Mouse (Mus musculus): ENCODE data around the gene Noxred1. TPM values are rescaled to one million over a fixed set of nuclear protein-coding genes. Genes with fewer than 3 reads are reported as not detected.

Noxred1 gene
- polyA plus RNA-seq, 1 experiment from 2014 or later, result 2.4 TPM

- H3K4me2 ChIP-seq (replicated peaks), result no peak overlapping the region
- no peak for DNase-seq (ENCODE audit: low spot score)
- ATAC-seq (ENCODE audit: low FRiP score), result no peak
- H3K9ac ChIP-seq, result no peak overlapping the region
- no peaks in the 10 kb centered on the region for H3K27me3 ChIP-seq (ENCODE audit: control insufficient read depth, insufficient read depth, low read length)
- H3K27ac ChIP-seq, result no peak overlapping the region
- H3K9me3 ChIP-seq (ENCODE audit: control insufficient read depth, low read length), result no peaks in the 10 kb centered on the region
- H3K36me3 ChIP-seq (replicated peaks; ENCODE audit: control insufficient read depth, insufficient read depth), result peaks cover 65% of the 10 kb centered on the region
- WGBS, result 89% methylated on average over 9 of the region's 9 CpGs
- H3K4me1 ChIP-seq (replicated peaks; ENCODE audit: control insufficient read depth, insufficient read depth, low read length), result no peaks in the 10 kb centered on the region
- no peak overlapping the region for H3K4me3 ChIP-seq (replicated peaks; ENCODE audit: low read length)
Observed at GRCm38 (mm10) chr12:87274853-87275831, 36.6 kb upstream of the Noxred1 start.

- Histone ChIP-seq H3K4me2 (replicated peaks) (peak overlapping the region; percentile 78), H3K27me3 (ENCODE audit: control insufficient read depth, insufficient read depth, low read length) (no peaks in the 10 kb centered on the region), H3K27ac (no peak overlapping the region), H3K36me3 (replicated peaks; ENCODE audit: control insufficient read depth, insufficient read depth) (peaks cover 50% of the 10 kb centered on the region), H3K4me3 (replicated peaks; ENCODE audit: low read length) (peak overlapping the region; percentile 72), H3K9me3 (ENCODE audit: control insufficient read depth, low read length) (no peaks in the 10 kb centered on the region), H3K9ac (peak overlapping the region; percentile 82), H3K4me1 (replicated peaks; ENCODE audit: control insufficient read depth, insufficient read depth, low read length) (peaks cover 23% of the 10 kb centered on the region)
- WGBS, result 38% methylated on average over 4 of the region's 4 CpGs
- no peak for DNase-seq (ENCODE audit: low spot score)
- no peak for ATAC-seq (ENCODE audit: low FRiP score)
Observed at GRCm38 (mm10) chr12:87267682-87268081, 29.1 kb upstream of the Noxred1 start.

- Histone ChIP-seq H3K4me2 (replicated peaks) (peak overlapping the region; percentile 78), H3K9ac (peak overlapping the region; percentile 82), H3K4me3 (replicated peaks; ENCODE audit: low read length) (peak overlapping the region; percentile 72), H3K27me3 (ENCODE audit: control insufficient read depth, insufficient read depth, low read length) (no peaks in the 10 kb centered on the region), H3K4me1 (replicated peaks; ENCODE audit: control insufficient read depth, insufficient read depth, low read length) (peaks cover 23% of the 10 kb centered on the region), H3K9me3 (ENCODE audit: control insufficient read depth, low read length) (no peaks in the 10 kb centered on the region), H3K27ac (peak overlapping the region; percentile 79), H3K36me3 (replicated peaks; ENCODE audit: control insufficient read depth, insufficient read depth) (peaks cover 49% of the 10 kb centered on the region)
- peak; percentile 65 for ATAC-seq (ENCODE audit: low FRiP score)
- under 1% methylated on average over 31 of the region's 31 CpGs for WGBS
- peak; percentile 42 for DNase-seq (ENCODE audit: low spot score)
Observed at GRCm38 (mm10) chr12:87266827-87267603, 28.5 kb upstream of the Noxred1 start.

GRCm38 (mm10) chr12:87266108-87266826, 27.7 kb upstream of the Noxred1 start, which contains the start of the genes Vipas39 and Ahsa1:
Gene Vipas39 (minus strand): TSS chr12:87266256.
Gene Ahsa1 (plus strand): TSS chr12:87266479.
- peaks cover 49% of the 10 kb centered on the region for H3K36me3 ChIP-seq (replicated peaks; ENCODE audit: control insufficient read depth, insufficient read depth)
- H3K4me1 ChIP-seq (replicated peaks; ENCODE audit: control insufficient read depth, insufficient read depth, low read length), result peaks cover 23% of the 10 kb centered on the region
- peak within 1 kb of the TSS; percentile 82 for H3K9ac ChIP-seq
- peak; percentile 94 for DNase-seq (ENCODE audit: low spot score)
- WGBS, result under 1% methylated on average over 31 of the region's 31 CpGs
- H3K27me3 ChIP-seq (ENCODE audit: control insufficient read depth, insufficient read depth, low read length), result no peaks in the 10 kb centered on the region
- no peaks in the 10 kb centered on the region for H3K9me3 ChIP-seq (ENCODE audit: control insufficient read depth, low read length)
- peak; percentile 98 for ATAC-seq (ENCODE audit: low FRiP score)
- peak within 1 kb of the TSS; percentile 72 for H3K4me3 ChIP-seq (replicated peaks; ENCODE audit: low read length)
- H3K4me2 ChIP-seq (replicated peaks), result peak within 1 kb of the TSS; percentile 78
- H3K27ac ChIP-seq, result peak within 1 kb of the TSS; percentile 79

- WGBS, result 26% methylated on average over 11 of the region's 11 CpGs
- no peak for DNase-seq (ENCODE audit: low spot score)
- no peaks in the 10 kb centered on the region for H3K27me3 ChIP-seq (ENCODE audit: control insufficient read depth, insufficient read depth, low read length)
Observed at GRCm38 (mm10) chr12:87265444-87265843, 26.9 kb upstream of the Noxred1 start.

GRCm38 (mm10) chr12:87260562-87260961, 22.0 kb upstream of the Noxred1 start:
- 0 out of 2 replicates have a peak, but pooled peaks cover 10% of the 10 kb centered on the region for H3K4me1 ChIP-seq (replicated peaks; ENCODE audit: control insufficient read depth, insufficient read depth, low read length)

More at GRCm38 (mm10) chr12:87265444-87265843, 26.9 kb upstream of the Noxred1 start:
- Histone ChIP-seq H3K36me3 (replicated peaks; ENCODE audit: control insufficient read depth, insufficient read depth) (peaks cover 48% of the 10 kb centered on the region), H3K4me3 (replicated peaks; ENCODE audit: low read length) (peak overlapping the region; percentile 72), H3K9ac (peak overlapping the region; percentile 82), H3K27ac (peak overlapping the region; percentile 79), H3K9me3 (ENCODE audit: control insufficient read depth, low read length) (no peaks in the 10 kb centered on the region), H3K4me1 (replicated peaks; ENCODE audit: control insufficient read depth, insufficient read depth, low read length) (peaks cover 23% of the 10 kb centered on the region), H3K4me2 (replicated peaks) (peak overlapping the region; percentile 69)
- ATAC-seq (ENCODE audit: low FRiP score), result no peak

GRCm38 (mm10) chr12:87256629-87257028, 18.1 kb upstream of the Noxred1 start:
- no peaks in the 10 kb centered on the region for H3K9me3 ChIP-seq (ENCODE audit: control insufficient read depth, low read length)
- H3K4me2 ChIP-seq (replicated peaks), result no peak overlapping the region
- 97% methylated on average over 5 of the region's 5 CpGs for WGBS
- ATAC-seq (ENCODE audit: low FRiP score), result no peak
- no peak overlapping the region for H3K27ac ChIP-seq
- no peaks in the 10 kb centered on the region for H3K4me1 ChIP-seq (replicated peaks; ENCODE audit: control insufficient read depth, insufficient read depth, low read length)
- H3K4me3 ChIP-seq (replicated peaks; ENCODE audit: low read length), result no peak overlapping the region
- H3K9ac ChIP-seq, result no peak overlapping the region
- no peak for DNase-seq (ENCODE audit: low spot score)
- no peaks in the 10 kb centered on the region for H3K27me3 ChIP-seq (ENCODE audit: control insufficient read depth, insufficient read depth, low read length)
- H3K36me3 ChIP-seq (replicated peaks; ENCODE audit: control insufficient read depth, insufficient read depth), result peaks cover 91% of the 10 kb centered on the region

More at GRCm38 (mm10) chr12:87260562-87260961, 22.0 kb upstream of the Noxred1 start:
- Histone ChIP-seq H3K36me3 (replicated peaks; ENCODE audit: control insufficient read depth, insufficient read depth) (peaks cover 79% of the 10 kb centered on the region), H3K9ac (no peak overlapping the region), H3K27ac (no peak overlapping the region), H3K4me2 (replicated peaks) (no peak overlapping the region), H3K27me3 (ENCODE audit: control insufficient read depth, insufficient read depth, low read length) (no peaks in the 10 kb centered on the region), H3K4me3 (replicated peaks; ENCODE audit: low read length) (no peak overlapping the region), H3K9me3 (ENCODE audit: control insufficient read depth, low read length) (no peaks in the 10 kb centered on the region)
- no peak for DNase-seq (ENCODE audit: low spot score)
- no peak for ATAC-seq (ENCODE audit: low FRiP score)
- 97% methylated on average over 8 of the region's 8 CpGs for WGBS

- Histone ChIP-seq H3K9me3 (ENCODE audit: control insufficient read depth, low read length) (no peaks in the 10 kb centered on the region), H3K27ac (no peak overlapping the region), H3K4me1 (replicated peaks; ENCODE audit: control insufficient read depth, insufficient read depth, low read length) (no peaks in the 10 kb centered on the region), H3K27me3 (ENCODE audit: control insufficient read depth, insufficient read depth, low read length) (no peaks in the 10 kb centered on the region), H3K9ac (no peak overlapping the region), H3K4me2 (replicated peaks) (no peak overlapping the region), H3K4me3 (replicated peaks; ENCODE audit: low read length) (no peak overlapping the region), H3K36me3 (replicated peaks; ENCODE audit: control insufficient read depth, insufficient read depth) (peaks cover 93% of the 10 kb centered on the region)
- ATAC-seq (ENCODE audit: low FRiP score) (no peak), DNase-seq (ENCODE audit: low spot score) (no peak)
- 94% methylated on average over 6 of the region's 6 CpGs for WGBS
Observed at GRCm38 (mm10) chr12:87253878-87254277, 15.3 kb upstream of the Noxred1 start.
